In the genomic region with DNA sequence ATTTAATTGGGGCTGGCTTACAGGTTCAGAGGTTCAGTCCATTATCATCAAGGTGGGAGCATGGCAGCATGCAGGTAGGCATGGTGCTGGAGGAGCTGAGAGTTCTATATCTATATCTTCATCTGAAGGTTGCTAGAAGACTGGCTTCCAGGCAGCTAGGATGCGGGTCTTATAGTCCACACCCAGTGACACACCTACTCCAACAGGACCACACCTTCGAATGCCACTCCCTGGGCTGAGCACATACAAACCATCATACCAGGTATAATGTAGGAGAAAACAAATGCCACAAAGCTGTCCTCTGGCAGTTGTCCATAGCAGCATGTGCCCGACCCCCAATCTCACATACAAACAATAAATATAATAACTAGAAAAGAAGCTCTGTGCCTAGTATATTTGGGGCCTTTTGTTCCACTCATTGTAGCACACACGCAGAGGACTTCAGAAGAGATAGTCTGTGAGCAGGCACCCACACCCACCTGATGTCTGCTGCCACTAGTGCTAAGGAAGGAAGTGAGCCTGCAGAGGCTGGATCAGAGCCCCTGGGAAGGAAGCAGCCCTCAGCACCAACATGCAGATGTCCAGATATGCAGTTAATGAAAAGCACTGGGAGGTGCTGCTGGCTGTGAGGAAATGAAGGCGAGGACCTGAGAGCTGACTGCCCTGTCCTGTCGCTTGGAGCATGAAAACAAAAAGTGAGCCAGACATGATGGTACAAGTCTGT, we compare ENCODE assay signal across 24 mouse cellular contexts. TPM values are rescaled to one million over a fixed set of nuclear protein-coding genes. Genes with fewer than 3 reads are reported as not detected.
DNase-seq lines count a peak whose midpoint lies in the region; ATAC-seq and TF ChIP-seq lines count a peak whose summit lies in the region.
"Had no signal": no experiment of that assay in that cellular context is flagged by ENCODE, and none has a peak within 500 bp of the region (broad histone marks: within the 10 kb centered on the region; RNA-seq: fewer than 3 reads in every experiment).

No protein-coding gene starts in this region.

- H3K4me3 ChIP-seq in kidney, adult 2 months (ENCODE audit: insufficient read depth, low read depth, low read length): no peak overlapping the region
- H3K4me3 ChIP-seq in lung, postnatal 0 days (ENCODE audit: low read depth, low read length): no peak overlapping the region
- no peak overlapping the region for H3K4me3 ChIP-seq in limb, embryonic 10.5 days
- H3K4me3 ChIP-seq: heart, adult 2 months; hindbrain, embryonic 12.5 days; limb, embryonic 13.5 days; midbrain, embryonic 13.5 days; neural tube, embryonic 12.5 days had no signal

- WGBS in kidney, adult 2 months: 76% methylated on average over 6 of the region's 6 CpGs
- 80% methylated on average over 6 of the region's 6 CpGs for WGBS in lung, postnatal 0 days
- 93% methylated on average over 6 of the region's 6 CpGs for WGBS in limb, embryonic 10.5 days

- H3K9ac ChIP-seq in lung, postnatal 0 days (replicated peaks; ENCODE audit: low read depth): no peak overlapping the region
- H3K9ac ChIP-seq: hindbrain, embryonic 12.5 days; limb, embryonic 13.5 days; midbrain, embryonic 13.5 days; neural tube, embryonic 12.5 days had no signal

- no peaks in the 10 kb centered on the region for H3K36me3 ChIP-seq in kidney, adult 2 months (ENCODE audit: control insufficient read depth, insufficient read depth, low read length)
- H3K36me3 ChIP-seq in lung, postnatal 0 days (ENCODE audit: insufficient read depth, low read length): peaks cover 17% of the 10 kb centered on the region
- H3K36me3 ChIP-seq in limb, embryonic 10.5 days: peaks cover 97% of the 10 kb centered on the region

- no peak overlapping the region for H3K4me2 ChIP-seq in lung, postnatal 0 days (replicated peaks; ENCODE audit: low read depth, low read length)
- H3K4me2 ChIP-seq: hindbrain, embryonic 12.5 days; limb, embryonic 13.5 days; midbrain, embryonic 13.5 days; neural tube, embryonic 12.5 days had no signal

- peak; percentile 59; the same call in 1 of the 2 replicates for ATAC-seq in lung, postnatal 0 days
- 0 out of 2 replicates have a peak, but pooled peaks have one; percentile 20 for ATAC-seq in megakaryocyte progenitor cell, adult 5-6 weeks (replicated peaks; ENCODE audit: poor library complexity)
- ATAC-seq: forebrain, embryonic 16.5 days; midbrain, embryonic 13.5 days had no signal

- H3K9me3 ChIP-seq in lung, postnatal 0 days (ENCODE audit: low read length): no peaks in the 10 kb centered on the region
- H3K9me3 ChIP-seq in limb, embryonic 10.5 days (replicated peaks): no peaks in the 10 kb centered on the region
- H3K9me3 ChIP-seq: hindbrain, embryonic 12.5 days; limb, embryonic 13.5 days; midbrain, embryonic 13.5 days; neural tube, embryonic 12.5 days had no signal

- no peak for TF ChIP-seq EP300 in lung, postnatal 0 days (IDR thresholded peaks at IDR 0.05)

- H3K27ac ChIP-seq in kidney, adult 2 months (ENCODE audit: insufficient read depth, low read depth, low read length): 0 out of 2 replicates have a peak overlapping the region, but pooled peaks have one; percentile 35
- H3K27ac ChIP-seq in lung, postnatal 0 days (ENCODE audit: low read length): no peak overlapping the region
- H3K27ac ChIP-seq in limb, embryonic 10.5 days: no peak overlapping the region
- H3K27ac ChIP-seq: hindbrain, embryonic 12.5 days; limb, embryonic 13.5 days; midbrain, embryonic 13.5 days; neural tube, embryonic 12.5 days; stomach, postnatal 0 days had no signal

- no peaks in the 10 kb centered on the region for H3K4me1 ChIP-seq in kidney, adult 2 months (ENCODE audit: control insufficient read depth, insufficient read depth, low read length)
- H3K4me1 ChIP-seq in lung, postnatal 0 days (ENCODE audit: insufficient read depth, low read depth, low read length): no peaks in the 10 kb centered on the region
- no peaks in the 10 kb centered on the region for H3K4me1 ChIP-seq in limb, embryonic 10.5 days
- H3K4me1 ChIP-seq: hindbrain, embryonic 12.5 days; limb, embryonic 13.5 days; midbrain, embryonic 13.5 days; neural tube, embryonic 12.5 days had no signal

- peak; percentile 56 for DNase-seq in kidney, adult 2 months
- no peak for DNase-seq in kidney, adult 18-20 months
- DNase-seq in lung, postnatal 0 days (ENCODE audit: low spot score): no peak
- DNase-seq in lung, postnatal 4 days: no peak
- peak; percentile 35 to 70 for DNase-seq in kidney, postnatal 25 days
- no peak for DNase-seq in limb, embryonic 10.5 days (ENCODE audit: low spot score)
- DNase-seq: adrenal gland, adult 2 months; B cell, adult 2 months; cerebellum, adult 9-11 months; gastrocnemius, postnatal 25 days; heart, adult 2 months; right cerebral cortex, postnatal 4 days had no signal

- TF ChIP-seq CTCF in kidney, adult 2 months (conservative IDR thresholded peaks at IDR 0.05; ENCODE audit: insufficient read depth, insufficient read length, low read depth, low read length): no peak
- no peak for TF ChIP-seq CTCF in lung, postnatal 0 days (IDR thresholded peaks at IDR 0.05)

- no peaks in the 10 kb centered on the region for H3K27me3 ChIP-seq in kidney, adult 2 months (replicated peaks; ENCODE audit: control insufficient read depth, insufficient read depth, low read length)
- no peaks in the 10 kb centered on the region for H3K27me3 ChIP-seq in lung, postnatal 0 days (replicated peaks; ENCODE audit: insufficient read depth, low read length)
- H3K27me3 ChIP-seq in limb, embryonic 10.5 days (ENCODE audit: low read depth, poor library complexity, severe bottlenecking): no peaks in the 10 kb centered on the region
- H3K27me3 ChIP-seq: hindbrain, embryonic 12.5 days; limb, embryonic 13.5 days; midbrain, embryonic 13.5 days; neural tube, embryonic 12.5 days had no signal

- no peak for TF ChIP-seq POLR2A in kidney, adult 2 months (IDR thresholded peaks at IDR 0.05; ENCODE audit: low read depth, low read length)

RNA-seq across cellular contexts. Expression of a gene that starts 13.6 kb away (rescaled TPM):
- polyA plus RNA-seq in kidney, adult 2 months (2012; rRNA removed): 144 and 182 TPM in 2 replicates
- polyA plus RNA-seq in lung, postnatal 0 days (2015; fragmentation: Nextera tagmentation; extraction: Ambion mirVana): 76.9 and 78.8 TPM in 2 replicates
- total RNA-seq in megakaryocyte progenitor cell, adult 5-6 weeks (2015): 47.3 and 57.1 TPM in 2 replicates
- total RNA-seq in megakaryocyte progenitor cell, adult 5-6 weeks (2017): 25.7 and 30.0 TPM in 2 replicates
- 84.5 and 86.3 TPM in 2 replicates for polyA plus RNA-seq in limb, embryonic 10.5 days (2016; fragmentation: Nextera tagmentation; extraction: Ambion mirVana)

RNA-seq across cellular contexts. Expression of a gene that starts 22.0 kb away (rescaled TPM):
- 10.4 and 13.3 TPM in 2 replicates for polyA plus RNA-seq in kidney, adult 2 months (2012; rRNA removed)
- polyA plus RNA-seq in lung, postnatal 0 days (2015; fragmentation: Nextera tagmentation; extraction: Ambion mirVana): 15.6 and 29.8 TPM in 2 replicates
- total RNA-seq in megakaryocyte progenitor cell, adult 5-6 weeks (2015): 0.22 TPM in 1 of 2 replicates, not detected in the other
- 0.74 and 2.5 TPM in 2 replicates for total RNA-seq in megakaryocyte progenitor cell, adult 5-6 weeks (2017)
- polyA plus RNA-seq in limb, embryonic 10.5 days (2016; fragmentation: Nextera tagmentation; extraction: Ambion mirVana): 3.8 and 4.2 TPM in 2 replicates

RNA-seq across cellular contexts. Expression of a gene that starts 26.5 kb away (rescaled TPM):
- 0.42 and 0.57 TPM in 2 replicates for polyA plus RNA-seq in kidney, adult 2 months (2012; rRNA removed)
- 4.2 and 4.9 TPM in 2 replicates for polyA plus RNA-seq in lung, postnatal 0 days (2015; fragmentation: Nextera tagmentation; extraction: Ambion mirVana)
- 1.7 and 2.7 TPM in 2 replicates for total RNA-seq in megakaryocyte progenitor cell, adult 5-6 weeks (2015)
- 2.2 and 5.2 TPM in 2 replicates for total RNA-seq in megakaryocyte progenitor cell, adult 5-6 weeks (2017)
- polyA plus RNA-seq in limb, embryonic 10.5 days (2016; fragmentation: Nextera tagmentation; extraction: Ambion mirVana): 0.28 TPM in 1 of 2 replicates, not detected in the other
- total RNA-seq: gastrocnemius, postnatal 25 days; layer of hippocampus, postnatal 25 days; left cerebral cortex, postnatal 10 days had no signal
- polyA plus RNA-seq: forebrain, embryonic 16.5 days; heart, adult 2 months; hindbrain, embryonic 12.5 days had no signal

RNA-seq across cellular contexts. Expression of a gene that starts 30.0 kb away (rescaled TPM):
- polyA plus RNA-seq in kidney, adult 2 months (2012; rRNA removed): not detected in 2 replicates
- polyA plus RNA-seq in lung, postnatal 0 days (2015; fragmentation: Nextera tagmentation; extraction: Ambion mirVana): not detected in 2 replicates
- total RNA-seq in megakaryocyte progenitor cell, adult 5-6 weeks (2015): not detected in 2 replicates
- total RNA-seq in megakaryocyte progenitor cell, adult 5-6 weeks (2017): not detected in 2 replicates
- not detected in 2 replicates for polyA plus RNA-seq in limb, embryonic 10.5 days (2016; fragmentation: Nextera tagmentation; extraction: Ambion mirVana)
- total RNA-seq: gastrocnemius, postnatal 25 days; heart, adult 2 months; layer of hippocampus, postnatal 25 days; left cerebral cortex, postnatal 10 days had no signal
- polyA plus RNA-seq: embryonic facial prominence, embryonic 14.5 days; forebrain, embryonic 16.5 days; heart, adult 2 months; heart, postnatal 0 days; hindbrain, embryonic 12.5 days; limb, embryonic 13.5 days; lung, embryonic 16.5 days; midbrain, embryonic 13.5 days; neural tube, embryonic 12.5 days; stomach, postnatal 0 days had no signal

RNA-seq across cellular contexts. Expression of a gene that starts 30.1 kb away (rescaled TPM):
- 0.29 TPM in 1 of 2 replicates, not detected in the other for polyA plus RNA-seq in kidney, adult 2 months (2012; rRNA removed)
- 0.38 and 0.88 TPM in 2 replicates for polyA plus RNA-seq in lung, postnatal 0 days (2015; fragmentation: Nextera tagmentation; extraction: Ambion mirVana)
- not detected in 2 replicates for total RNA-seq in megakaryocyte progenitor cell, adult 5-6 weeks (2015)
- total RNA-seq in megakaryocyte progenitor cell, adult 5-6 weeks (2017): not detected in 2 replicates
- 0.06 TPM in 1 of 2 replicates, not detected in the other for polyA plus RNA-seq in limb, embryonic 10.5 days (2016; fragmentation: Nextera tagmentation; extraction: Ambion mirVana)
- total RNA-seq: gastrocnemius, postnatal 25 days; heart, adult 2 months; layer of hippocampus, postnatal 25 days; left cerebral cortex, postnatal 10 days had no signal
- polyA plus RNA-seq: embryonic facial prominence, embryonic 14.5 days; forebrain, embryonic 16.5 days; heart, adult 2 months; hindbrain, embryonic 12.5 days; limb, embryonic 13.5 days; midbrain, embryonic 13.5 days; neural tube, embryonic 12.5 days had no signal

Comparison
In these comparisons a context has a peak if more than half of its experiments do, and no peak if none do; other contexts are left out.
1. DNase-seq: peak in kidney, adult 2 months (single experiment) and kidney, postnatal 25 days (2 of 2); none in kidney, adult 18-20 months (single experiment), lung, postnatal 0 days (single experiment), lung, postnatal 4 days (0 of 2) and limb, embryonic 10.5 days (single experiment).